Mouse (Mus musculus) embryonic facial prominence, embryonic 10.5 days (tissue): Measurements from ENCODE around the gene Pwp2. TPM values are rescaled to one million over a fixed set of nuclear protein-coding genes. Genes with fewer than 3 reads are reported as not detected.

Experiments used
- DNase-seq: peaks from one replicate; pipeline ENCODE4 v3.0.0-alpha.2; 2017; ENCODE audit warnings: low spot score
- H3K27ac ChIP-seq: fragments of 300-500 bp; sonication (generic); replicated peaks from 2 replicates; pipeline ENCODE4 v1.5.1; 2016; ENCODE audit warnings: mild to moderate bottlenecking
- H3K27me3 ChIP-seq: fragments of 300-500 bp; sonication (generic); replicated peaks from 2 replicates; pipeline ENCODE4 v1.6.1; 2016; ENCODE audit warnings: low read depth, mild to moderate bottlenecking; ENCODE audit not compliant: poor library complexity, severe bottlenecking
- H3K36me3 ChIP-seq: fragments of 300-500 bp; sonication (generic); replicated peaks from 2 replicates; pipeline ENCODE4 v1.6.1; 2016; ENCODE audit warnings: mild to moderate bottlenecking, moderate library complexity
- H3K4me1 ChIP-seq: fragments of 300-500 bp; sonication (generic); 2 replicates; pipeline ENCODE4 v1.6.1; 2016
- H3K4me3 ChIP-seq: fragments of 300-500 bp; sonication (generic); 2 replicates; pipeline ENCODE4 v1.5.1; 2016; ENCODE audit warnings: mild to moderate bottlenecking, moderate library complexity
- H3K9me3 ChIP-seq: fragments of 300-500 bp; sonication (generic); 2 replicates; pipeline ENCODE4 v1.6.1; 2016; ENCODE audit warnings: mild to moderate bottlenecking
- WGBS: fragments of 180-500 bp; shearing (Covaris S2); methylation state at CpG from one replicate; pipeline ENCODE4 v1.1.7; 2016; 5-methylcytosine and 5-hydroxymethylcytosine counted together
- polyA plus RNA-seq: library from polyadenylated mRNA; unstranded; fragments of >200 nt; fragmentation: Nextera tagmentation; extraction: Ambion mirVana; gene quantifications from 2 replicates; pipeline ENCODE4 v1.2.1, GENCODE M21; 2016

Pwp2 gene
- polyA plus RNA-seq, 1 experiment from 2014 or later, result 32.1 TPM

- peaks cover 24% of the 10 kb centered on the region for H3K36me3 ChIP-seq
- H3K4me1 ChIP-seq, result peaks cover 9% of the 10 kb centered on the region
- H3K27ac ChIP-seq, result no peak overlapping the region
- H3K4me3 ChIP-seq, result no peak overlapping the region
- H3K27me3 ChIP-seq, result no peaks in the 10 kb centered on the region
- no peaks in the 10 kb centered on the region for H3K9me3 ChIP-seq
- 91% methylated on average over 15 of the region's 15 CpGs for WGBS
- DNase-seq, result no peak
Measured at GRCm38 (mm10) chr10:78158041-78158440, 26.9 kb downstream of the Pwp2 start.

- no peaks in the 10 kb centered on the region for H3K9me3 ChIP-seq
- peaks cover 9% of the 10 kb centered on the region for H3K4me1 ChIP-seq
- H3K27ac ChIP-seq, result no peak overlapping the region
- 80% methylated on average over 6 of the region's 6 CpGs for WGBS
- DNase-seq, result no peak
- H3K27me3 ChIP-seq, result no peaks in the 10 kb centered on the region
- no peak overlapping the region for H3K4me3 ChIP-seq
- peaks cover 15% of the 10 kb centered on the region; the same call in 1 of the 2 replicates for H3K36me3 ChIP-seq
Measured at GRCm38 (mm10) chr10:78156926-78157325, 28.0 kb downstream of the Pwp2 start.

GRCm38 (mm10) chr10:78148834-78149766 lies 35.8 kb downstream of the Pwp2 start:
- no peak overlapping the region for H3K4me3 ChIP-seq
- DNase-seq, result no peak
- no peaks in the 10 kb centered on the region for H3K4me1 ChIP-seq
- no peaks in the 10 kb centered on the region for H3K27me3 ChIP-seq
- H3K9me3 ChIP-seq, result no peaks in the 10 kb centered on the region
- 67% methylated on average over 10 of the region's 10 CpGs for WGBS
- no peak overlapping the region for H3K27ac ChIP-seq
- H3K36me3 ChIP-seq, result no peaks in the 10 kb centered on the region

- DNase-seq, result no peak
- H3K36me3 ChIP-seq, result no peaks in the 10 kb centered on the region
- no peak overlapping the region for H3K27ac ChIP-seq
- no peaks in the 10 kb centered on the region for H3K4me1 ChIP-seq
- no peaks in the 10 kb centered on the region for H3K27me3 ChIP-seq
- H3K9me3 ChIP-seq, result no peaks in the 10 kb centered on the region
- no peak overlapping the region for H3K4me3 ChIP-seq
- WGBS, result 90% methylated on average over 4 of the region's 4 CpGs
Measured at GRCm38 (mm10) chr10:78147908-78148441, 37.0 kb downstream of the Pwp2 start.

GRCm38 (mm10) chr10:78143727-78144505 lies 41.0 kb downstream of the Pwp2 start:
- Histone ChIP-seq H3K4me1 (peaks cover 5% of the 10 kb centered on the region), H3K9me3 (no peaks in the 10 kb centered on the region), H3K4me3 (no peak overlapping the region), H3K36me3 (no peaks in the 10 kb centered on the region), H3K27me3 (no peaks in the 10 kb centered on the region), H3K27ac (no peak overlapping the region)
- DNase-seq, result no peak
- WGBS, result 55% methylated on average over 8 of the region's 8 CpGs

GRCm38 (mm10) chr10:78140843-78141242 lies 44.1 kb downstream of the Pwp2 start:
- H3K36me3 ChIP-seq, result no peaks in the 10 kb centered on the region
- 76% methylated on average over 3 of the region's 3 CpGs for WGBS
- no peaks in the 10 kb centered on the region for H3K9me3 ChIP-seq
- H3K27ac ChIP-seq, result no peak overlapping the region
- no peaks in the 10 kb centered on the region for H3K27me3 ChIP-seq
- no peak for DNase-seq
- H3K4me3 ChIP-seq, result no peak overlapping the region
- H3K4me1 ChIP-seq, result peaks cover 28% of the 10 kb centered on the region

- Histone ChIP-seq H3K27me3 (no peaks in the 10 kb centered on the region), H3K27ac (no peak overlapping the region), H3K36me3 (no peaks in the 10 kb centered on the region), H3K4me3 (no peak overlapping the region), H3K9me3 (no peaks in the 10 kb centered on the region), H3K4me1 (peaks cover 34% of the 10 kb centered on the region)
- no peak for DNase-seq
- WGBS, result 93% methylated on average over 1 of the region's 1 CpGs
Measured at GRCm38 (mm10) chr10:78140251-78140600, 44.7 kb downstream of the Pwp2 start.

- no peaks in the 10 kb centered on the region for H3K36me3 ChIP-seq
- H3K4me1 ChIP-seq, result peaks cover 39% of the 10 kb centered on the region
- no peak for DNase-seq
- no peak overlapping the region for H3K27ac ChIP-seq
- H3K4me3 ChIP-seq, result no peak overlapping the region
- H3K27me3 ChIP-seq, result no peaks in the 10 kb centered on the region
- H3K9me3 ChIP-seq, result no peaks in the 10 kb centered on the region
- 81% methylated on average over 11 of the region's 11 CpGs for WGBS
Measured at GRCm38 (mm10) chr10:78139572-78140250, 45.2 kb downstream of the Pwp2 start.

- Histone ChIP-seq H3K4me3 (no peak overlapping the region), H3K9me3 (no peaks in the 10 kb centered on the region), H3K27me3 (no peaks in the 10 kb centered on the region), H3K36me3 (no peaks in the 10 kb centered on the region), H3K27ac (peak overlapping the region; percentile 67), H3K4me1 (peaks cover 45% of the 10 kb centered on the region)
- DNase-seq, result peak; percentile 47
- 58% methylated on average over 14 of the region's 14 CpGs for WGBS
Measured at GRCm38 (mm10) chr10:78138812-78139523, 46.0 kb downstream of the Pwp2 start.

GRCm38 (mm10) chr10:78137191-78137590 lies 47.8 kb downstream of the Pwp2 start:
- no peak overlapping the region for H3K4me3 ChIP-seq
- no peak for DNase-seq
- no peak overlapping the region for H3K27ac ChIP-seq
- no peaks in the 10 kb centered on the region for H3K9me3 ChIP-seq
- 88% methylated on average over 3 of the region's 3 CpGs for WGBS
- H3K36me3 ChIP-seq, result no peaks in the 10 kb centered on the region
- H3K4me1 ChIP-seq, result peaks cover 45% of the 10 kb centered on the region
- H3K27me3 ChIP-seq, result no peaks in the 10 kb centered on the region

GRCm38 (mm10) chr10:78135947-78136346 lies 49.0 kb downstream of the Pwp2 start:
- WGBS, result 81% methylated on average over 5 of the region's 5 CpGs
- 0 out of 2 replicates have a peak overlapping the region, but pooled peaks have one; percentile 62 for H3K27ac ChIP-seq

More at GRCm38 (mm10) chr10:78135947-78136346, 49.0 kb downstream of the Pwp2 start:
- no peaks in the 10 kb centered on the region for H3K9me3 ChIP-seq
- H3K36me3 ChIP-seq, result no peaks in the 10 kb centered on the region
- H3K4me1 ChIP-seq, result peaks cover 45% of the 10 kb centered on the region
- DNase-seq, result no peak
- H3K27me3 ChIP-seq, result no peaks in the 10 kb centered on the region
- H3K4me3 ChIP-seq, result no peak overlapping the region
